Mouse (Mus musculus): Measurements from ENCODE around the gene Lrpprc.

- TF ChIP-seq POLR2A (IDR thresholded peaks at IDR 0.05; ENCODE audit: extremely low read depth, insufficient read depth, low read length) (no peak), CTCF (IDR thresholded peaks at IDR 0.05; ENCODE audit: extremely low read depth, insufficient read depth, low read length) (no peak)
These were observed 62.2 kb downstream of the Lrpprc start for GRCm38 (mm10) chr17:84728201-84728911.
